Mouse (Mus musculus) bone marrow macrophage, adult 2 months (primary cell): ENCODE measurements around the gene Cfap61.

Experiments used
- CTCF ChIP-seq: IDR thresholded peaks from 2 replicates; pipeline ENCODE4 v1.5.1; 2012; ENCODE audit warnings: low read depth, mild to moderate bottlenecking, low read length, moderate library complexity
- POLR2A ChIP-seq: IDR thresholded peaks from 2 replicates; pipeline ENCODE4 v1.6.1; 2012; ENCODE audit warnings: mild to moderate bottlenecking, low read depth, low read length, borderline replicate concordance

DNA sequence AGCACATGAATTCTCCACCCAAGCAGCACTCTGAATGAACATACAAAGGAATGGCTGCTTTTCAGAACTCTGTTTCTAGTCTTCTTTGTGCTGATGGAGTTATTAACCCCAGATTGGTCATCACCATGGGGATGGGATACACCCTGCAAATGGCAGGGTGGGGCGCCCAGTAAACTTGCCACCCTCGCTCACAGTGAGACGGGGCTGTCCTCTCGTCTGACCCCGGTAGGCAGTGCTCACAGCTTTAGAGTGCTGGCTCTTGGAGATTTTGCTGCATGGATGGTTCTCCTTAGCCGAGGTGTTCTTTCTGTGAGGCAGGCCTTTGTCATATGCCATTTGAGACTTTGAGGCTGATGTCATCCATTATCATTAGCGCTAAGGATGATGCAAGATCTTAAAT lies 24.0 kb downstream of the Cfap61 start:
- TF ChIP-seq CTCF (no peak), POLR2A (no peak)
